Mouse (Mus musculus): Measurements from ENCODE around the gene Chpf2. TPM values are rescaled to one million over a fixed set of nuclear protein-coding genes. Genes with fewer than 3 reads are reported as not detected.

Gene Chpf2
- polyA plus RNA-seq, 1 experiment: 20.6 TPM

DNA sequence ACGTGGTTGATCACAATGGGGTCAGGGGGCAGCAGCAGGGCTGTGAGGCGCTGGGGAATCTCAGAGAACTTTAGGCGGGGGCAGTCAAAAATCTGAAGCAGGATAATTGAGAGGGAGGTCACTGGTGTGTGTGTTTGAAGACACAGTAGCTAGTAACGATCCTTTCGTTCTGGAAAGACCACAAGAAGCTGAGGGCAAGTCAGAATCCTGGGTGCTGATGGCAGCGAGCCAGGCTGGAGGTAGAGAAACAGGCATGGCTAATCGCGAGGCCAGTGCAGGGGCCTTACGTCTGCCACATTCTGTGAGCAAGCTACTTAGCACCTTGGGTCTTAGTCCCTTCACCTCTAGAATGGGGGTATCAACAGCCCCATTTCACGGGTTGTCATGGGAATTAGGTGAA is 7.4 kb downstream of the Chpf2 start:
- no peak overlapping the region for H3K27ac ChIP-seq (ENCODE audit: control insufficient read depth, insufficient read depth, low read depth, low read length, poor library complexity)
- WGBS: 85% methylated on average over 10 of the region's 10 CpGs
- TF ChIP-seq CTCF (IDR thresholded peaks at IDR 0.05; ENCODE audit: control insufficient read depth, insufficient read depth, low read length) (no peak), POLR2A (IDR thresholded peaks at IDR 0.05; ENCODE audit: borderline replicate concordance, control insufficient read depth, low read depth, low read length) (no peak)
- H3K4me1 ChIP-seq (ENCODE audit: control insufficient read depth, insufficient read depth, low read length): no peaks in the 10 kb centered on the region; the same call in 1 of the 2 replicates
- no peak overlapping the region for H3K4me3 ChIP-seq (replicated peaks; ENCODE audit: control insufficient read depth, low read depth, low read length)

DNA sequence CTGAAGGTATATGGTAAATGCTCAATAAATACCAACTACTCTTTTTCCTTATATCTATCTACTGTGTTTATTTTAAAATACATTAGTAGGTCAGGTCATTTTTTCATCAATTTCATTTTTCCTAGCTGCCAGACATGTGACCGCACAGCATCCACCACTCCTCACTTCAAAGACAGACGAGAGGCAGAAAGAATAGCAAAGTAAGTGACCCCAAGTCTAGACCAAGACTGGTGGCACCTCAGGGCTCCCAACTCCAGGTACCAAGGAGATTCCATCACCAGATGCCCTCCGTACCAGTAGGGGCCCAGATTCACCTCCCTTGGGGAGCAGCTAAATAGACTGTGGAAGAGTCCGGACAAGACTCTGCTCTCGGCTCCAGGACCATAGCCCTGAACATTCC is 7.8 kb downstream of the Chpf2 start:
- 82% methylated on average over 5 of the region's 5 CpGs for WGBS
- Histone ChIP-seq H3K4me1 (ENCODE audit: control insufficient read depth, insufficient read depth, low read length) (no peaks in the 10 kb centered on the region; the same call in 1 of the 2 replicates), H3K4me3 (replicated peaks; ENCODE audit: control insufficient read depth, low read depth, low read length) (no peak overlapping the region), H3K27ac (ENCODE audit: control insufficient read depth, insufficient read depth, low read depth, low read length, poor library complexity) (no peak overlapping the region)
- TF ChIP-seq POLR2A (IDR thresholded peaks at IDR 0.05; ENCODE audit: borderline replicate concordance, control insufficient read depth, low read depth, low read length) (no peak), CTCF (IDR thresholded peaks at IDR 0.05; ENCODE audit: control insufficient read depth, insufficient read depth, low read length) (no peak)

DNA sequence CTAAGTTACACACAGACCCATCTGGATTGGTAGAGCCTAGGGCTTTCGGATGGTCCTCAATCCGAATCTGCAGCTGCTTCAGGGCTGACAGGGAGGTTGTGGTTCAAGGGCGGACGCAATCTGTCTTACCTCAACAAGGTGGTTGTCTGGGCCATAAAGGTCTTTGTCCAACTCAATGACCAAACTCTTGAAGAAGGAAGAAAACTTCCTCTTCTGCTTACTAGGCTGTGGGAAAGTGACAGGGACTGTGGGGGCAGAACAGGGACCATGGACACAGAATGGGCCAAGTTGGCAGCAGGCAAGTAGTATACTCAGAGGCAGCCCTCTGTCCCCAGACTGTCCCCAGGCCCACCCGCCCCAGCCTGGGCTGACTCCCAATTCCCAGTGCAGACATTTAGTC is 8.7 kb downstream of the Chpf2 start:
- TF ChIP-seq POLR2A (IDR thresholded peaks at IDR 0.05; ENCODE audit: borderline replicate concordance, control insufficient read depth, low read depth, low read length) (no peak), CTCF (IDR thresholded peaks at IDR 0.05; ENCODE audit: control insufficient read depth, insufficient read depth, low read length) (no peak)

DNA sequence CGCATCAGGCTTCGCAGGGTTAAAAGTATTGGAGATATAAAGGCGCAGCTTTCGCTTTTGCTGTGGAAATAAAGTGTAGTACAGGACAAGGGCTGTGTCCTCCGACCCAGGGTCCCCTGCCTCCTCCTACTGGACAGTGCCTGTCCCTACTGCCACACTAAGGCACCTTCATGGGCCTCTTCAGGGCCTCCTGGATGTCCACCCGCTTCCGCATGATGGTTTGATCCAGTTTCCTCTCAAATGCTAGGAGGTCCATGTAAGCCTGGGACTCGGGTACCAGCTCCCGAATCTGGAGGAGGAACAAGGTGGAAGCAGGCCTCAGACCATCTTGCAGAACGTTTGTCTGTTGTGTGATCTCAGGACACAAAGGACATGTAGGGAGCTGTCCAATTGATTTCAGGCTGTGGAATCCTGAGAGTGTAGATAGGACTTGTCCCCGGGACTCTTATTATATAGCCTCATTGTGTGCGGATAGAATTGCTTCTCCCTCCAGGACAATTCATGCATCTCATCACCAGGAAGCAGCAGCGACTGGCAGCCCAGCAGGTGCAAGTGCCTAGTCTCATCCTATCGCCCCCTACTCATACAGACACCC is 9.3 kb downstream of the Chpf2 start:
- no peak overlapping the region for H3K27ac ChIP-seq (ENCODE audit: control insufficient read depth, insufficient read depth, low read depth, low read length, poor library complexity)
- H3K4me1 ChIP-seq (ENCODE audit: control insufficient read depth, insufficient read depth, low read length): no peaks in the 10 kb centered on the region; the same call in 1 of the 2 replicates
- TF ChIP-seq CTCF (IDR thresholded peaks at IDR 0.05; ENCODE audit: control insufficient read depth, insufficient read depth, low read length) (no peak), POLR2A (IDR thresholded peaks at IDR 0.05; ENCODE audit: borderline replicate concordance, control insufficient read depth, low read depth, low read length) (no peak)
- H3K4me3 ChIP-seq (replicated peaks; ENCODE audit: control insufficient read depth, low read depth, low read length): no peak overlapping the region
- WGBS: 76% methylated on average over 14 of the region's 14 CpGs

More for the DNA sequence above, 8.7 kb downstream of the Chpf2 start:
- Histone ChIP-seq H3K4me3 (replicated peaks; ENCODE audit: control insufficient read depth, low read depth, low read length) (no peak overlapping the region), H3K4me1 (ENCODE audit: control insufficient read depth, insufficient read depth, low read length) (no peaks in the 10 kb centered on the region; the same call in 1 of the 2 replicates), H3K27ac (ENCODE audit: control insufficient read depth, insufficient read depth, low read depth, low read length, poor library complexity) (no peak overlapping the region)
- 81% methylated on average over 5 of the region's 5 CpGs for WGBS

DNA sequence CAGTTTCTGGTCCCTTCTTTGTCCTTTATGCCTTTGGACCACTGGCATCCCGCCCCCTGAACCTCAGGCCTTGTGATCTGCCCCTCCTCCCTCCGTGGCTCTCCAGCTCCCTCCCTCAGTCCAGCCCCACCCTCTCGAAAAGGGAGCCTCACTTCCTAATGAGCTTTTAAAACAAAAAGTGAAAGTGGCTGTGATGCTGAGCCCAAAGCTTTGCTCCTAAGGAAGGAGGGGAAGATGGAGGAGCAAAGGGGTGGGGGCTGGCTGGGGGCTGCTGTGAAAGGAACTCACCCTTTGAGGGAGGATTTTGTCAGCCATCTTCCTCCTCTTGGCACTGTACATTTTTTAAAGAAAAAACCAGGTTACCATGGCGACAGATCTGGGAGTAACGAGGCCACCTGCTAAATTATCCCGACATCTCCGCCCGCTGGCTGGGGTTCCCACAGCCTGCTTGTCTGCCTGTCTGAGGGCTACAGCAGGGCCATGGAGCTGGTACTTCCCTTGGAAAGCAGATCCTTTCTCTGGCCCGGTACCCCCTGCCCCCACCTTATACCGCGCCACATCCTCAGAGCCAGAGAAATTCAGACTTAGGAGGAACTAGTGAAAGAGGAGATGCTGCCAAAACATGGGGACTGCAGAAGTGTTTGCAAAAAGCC is 10.1 kb downstream of the Chpf2 start:
- H3K4me1 ChIP-seq (ENCODE audit: control insufficient read depth, insufficient read depth, low read length): no peaks in the 10 kb centered on the region; the same call in 1 of the 2 replicates
- TF ChIP-seq CTCF (IDR thresholded peaks at IDR 0.05; ENCODE audit: control insufficient read depth, insufficient read depth, low read length) (no peak), POLR2A (IDR thresholded peaks at IDR 0.05; ENCODE audit: borderline replicate concordance, control insufficient read depth, low read depth, low read length) (no peak)
- H3K4me3 ChIP-seq (replicated peaks; ENCODE audit: control insufficient read depth, low read depth, low read length): peak overlapping the region; percentile 52
- H3K27ac ChIP-seq (ENCODE audit: control insufficient read depth, insufficient read depth, low read depth, low read length, poor library complexity): no peak overlapping the region
- 4% methylated on average over 11 of the region's 11 CpGs for WGBS

DNA sequence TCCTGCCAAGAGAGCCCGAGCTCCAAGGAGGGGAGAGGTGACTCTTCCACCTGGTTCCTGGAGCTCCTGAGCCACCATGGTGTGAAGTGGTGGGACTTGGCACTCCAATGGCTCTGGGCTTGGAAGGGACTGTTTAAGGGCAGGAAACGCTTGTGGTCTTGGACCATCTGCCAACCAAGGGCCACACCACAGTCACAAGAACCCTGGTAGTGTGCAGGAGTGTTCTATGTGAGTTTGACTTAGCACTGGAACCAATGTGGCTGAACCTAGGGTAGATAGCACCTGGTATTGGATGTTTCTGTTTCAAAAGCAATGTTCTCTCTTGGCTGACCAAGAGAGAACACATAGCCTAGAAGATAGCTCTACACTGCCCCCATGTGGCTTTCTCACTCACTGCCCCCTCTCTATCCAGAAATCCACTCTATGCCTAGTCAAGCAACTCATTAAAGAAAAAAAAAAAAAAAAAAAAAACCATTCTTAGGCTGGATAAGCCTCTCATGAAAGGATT is 10.7 kb downstream of the Chpf2 start:
- WGBS: 7% methylated on average over 2 of the region's 2 CpGs
- Histone ChIP-seq H3K4me3 (replicated peaks; ENCODE audit: control insufficient read depth, low read depth, low read length) (no peak overlapping the region), H3K27ac (ENCODE audit: control insufficient read depth, insufficient read depth, low read depth, low read length, poor library complexity) (no peak overlapping the region), H3K4me1 (ENCODE audit: control insufficient read depth, insufficient read depth, low read length) (no peaks in the 10 kb centered on the region; the same call in 1 of the 2 replicates)
- TF ChIP-seq POLR2A (IDR thresholded peaks at IDR 0.05; ENCODE audit: borderline replicate concordance, control insufficient read depth, low read depth, low read length): no peak
- 0 out of 2 replicates have a peak, but pooled peaks have one; percentile 9 for TF ChIP-seq CTCF (IDR thresholded peaks at IDR 0.05; ENCODE audit: control insufficient read depth, insufficient read depth, low read length)

DNA sequence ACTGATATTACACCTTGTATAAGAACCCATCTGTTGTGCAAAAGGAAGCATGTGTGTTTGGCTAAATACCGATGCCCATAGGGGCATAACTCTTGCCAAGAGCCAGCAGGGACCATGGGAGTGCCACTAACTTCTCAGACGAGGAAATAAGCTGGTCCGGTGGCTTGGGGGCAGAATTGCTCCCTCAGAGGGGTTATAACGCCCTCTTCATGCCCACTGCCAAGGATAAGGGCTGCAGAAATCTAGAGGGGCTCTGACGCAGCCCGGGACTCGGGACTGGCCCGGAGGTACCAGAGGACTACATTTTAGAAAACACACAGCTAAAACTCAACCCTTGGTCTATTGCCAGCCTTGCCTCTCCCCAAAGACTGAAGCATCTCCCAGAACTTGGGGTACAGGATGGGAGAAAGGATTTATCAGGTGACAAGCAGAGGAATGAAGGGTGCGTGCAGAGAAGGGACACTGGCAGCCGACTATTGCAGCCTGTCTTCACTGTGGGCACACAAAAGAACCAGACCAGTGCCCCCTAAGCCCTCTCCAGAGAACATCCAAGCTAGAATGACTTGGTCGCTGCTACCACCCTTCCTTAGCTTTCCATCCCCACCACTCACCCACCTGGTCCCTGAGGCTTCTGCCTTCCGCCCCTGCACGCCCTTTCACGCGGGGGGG is 11.5 kb downstream of the Chpf2 start:
- Histone ChIP-seq H3K27ac (ENCODE audit: control insufficient read depth, insufficient read depth, low read depth, low read length, poor library complexity) (no peak overlapping the region), H3K4me3 (replicated peaks; ENCODE audit: control insufficient read depth, low read depth, low read length) (no peak overlapping the region), H3K4me1 (ENCODE audit: control insufficient read depth, insufficient read depth, low read length) (no peaks in the 10 kb centered on the region; the same call in 1 of the 2 replicates)
- WGBS: 21% methylated on average over 15 of the region's 15 CpGs
- no peak for TF ChIP-seq CTCF (IDR thresholded peaks at IDR 0.05; ENCODE audit: control insufficient read depth, insufficient read depth, low read length)
- TF ChIP-seq POLR2A (IDR thresholded peaks at IDR 0.05; ENCODE audit: borderline replicate concordance, control insufficient read depth, low read depth, low read length): no peak

DNA sequence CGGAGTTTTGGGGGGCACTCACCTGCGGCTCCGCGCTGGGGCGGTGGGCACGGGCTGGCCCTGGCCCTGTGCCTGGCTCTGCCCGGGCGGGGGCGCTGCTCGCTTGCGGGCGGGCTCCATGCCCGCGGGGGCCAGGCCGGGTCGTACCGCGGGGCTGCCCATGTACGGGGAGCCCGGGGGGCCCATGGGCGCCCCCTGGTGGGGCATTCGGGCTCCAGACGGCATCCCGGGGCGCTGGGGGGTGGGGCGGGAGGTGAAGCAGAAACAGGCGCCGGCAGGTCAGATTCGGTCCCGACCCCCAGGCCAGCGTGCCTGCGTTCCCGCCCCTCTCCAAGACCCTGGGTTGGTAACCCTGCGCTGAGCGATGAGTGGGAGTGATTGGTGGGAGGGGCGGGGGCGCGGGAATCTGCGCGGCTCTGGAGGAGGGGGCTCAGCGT is 12.0 kb downstream of the Chpf2 start:
- H3K4me3 ChIP-seq (replicated peaks; ENCODE audit: control insufficient read depth, low read depth, low read length): no peak overlapping the region
- 2% methylated on average over 41 of the region's 41 CpGs for WGBS

More for the DNA sequence above, 12.0 kb downstream of the Chpf2 start:
- H3K27ac ChIP-seq (ENCODE audit: control insufficient read depth, insufficient read depth, low read depth, low read length, poor library complexity): no peak overlapping the region
- TF ChIP-seq POLR2A (IDR thresholded peaks at IDR 0.05; ENCODE audit: borderline replicate concordance, control insufficient read depth, low read depth, low read length): no peak
- peak; percentile 7; the same call in 1 of the 2 replicates for TF ChIP-seq CTCF (IDR thresholded peaks at IDR 0.05; ENCODE audit: control insufficient read depth, insufficient read depth, low read length)
- H3K4me1 ChIP-seq (ENCODE audit: control insufficient read depth, insufficient read depth, low read length): no peaks in the 10 kb centered on the region; the same call in 1 of the 2 replicates

Data from bone marrow, adult 2 months (tissue).